Mouse (Mus musculus): ENCODE data around the gene Acsm4. TPM values are rescaled to one million over a fixed set of nuclear protein-coding genes. Genes with fewer than 3 reads are reported as not detected.

The Acsm4 gene
- not detected in 2 replicates for polyA plus RNA-seq (2014; fragmentation: Nextera tagmentation; extraction: Ambion mirVana)

- no peak within 1 kb of the TSS for H3K9ac ChIP-seq (replicated peaks; ENCODE audit: low read depth, low read length)
- no peak within 1 kb of the TSS for H3K27ac ChIP-seq (ENCODE audit: low read length)
- no peaks in the 10 kb centered on the region for H3K4me1 ChIP-seq (ENCODE audit: control insufficient read depth, insufficient read depth, low read length)
- 76% methylated on average over 5 of the region's 5 CpGs for WGBS
- ATAC-seq (ENCODE audit: insufficient number of reproducible peaks, insufficient read depth, low FRiP score, low read depth): no peak
- H3K27me3 ChIP-seq (ENCODE audit: control insufficient read depth, insufficient read depth, low read length): no peaks in the 10 kb centered on the region
- H3K4me2 ChIP-seq (replicated peaks; ENCODE audit: low read depth, low read length): no peak within 1 kb of the TSS
- no peak within 1 kb of the TSS for H3K4me3 ChIP-seq (ENCODE audit: low read depth, low read length)
- H3K36me3 ChIP-seq (ENCODE audit: control insufficient read depth, insufficient read depth, low read length): no peaks in the 10 kb centered on the region
- H3K9me3 ChIP-seq (ENCODE audit: control insufficient read depth, low read depth, low read length): no peaks in the 10 kb centered on the region
These were observed at the start of gene Acsm4 for GRCm38 (mm10) chr7:119689726-119690125. Gene Acsm4, plus strand, starts transcription at chr7:119690026.

DNA sequence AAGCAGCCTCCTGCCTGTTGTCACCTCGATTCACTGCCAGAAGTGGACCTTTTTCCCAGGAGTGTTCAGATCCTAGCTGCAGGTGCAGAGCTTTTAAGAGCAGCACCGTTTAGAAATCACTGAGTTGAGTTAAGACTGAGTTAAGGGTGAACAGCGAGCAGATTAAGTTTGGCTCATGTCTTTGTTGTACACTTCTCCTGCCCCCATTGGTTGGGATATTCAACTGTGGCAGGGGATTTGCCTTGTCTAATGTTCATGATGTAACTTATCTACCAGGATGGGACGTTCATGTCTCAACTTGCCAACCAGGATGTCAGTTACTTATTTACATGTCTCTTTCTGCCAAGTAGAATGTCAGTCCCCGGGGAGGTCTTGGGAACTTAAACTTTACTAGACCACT is 47.5 kb upstream of the Acsm4 start:
- no peak for ATAC-seq (ENCODE audit: insufficient number of reproducible peaks, insufficient read depth, low FRiP score, low read depth)
- Histone ChIP-seq H3K4me2 (replicated peaks; ENCODE audit: low read depth, low read length) (no peak overlapping the region), H3K27ac (ENCODE audit: low read length) (no peak overlapping the region), H3K4me3 (ENCODE audit: low read depth, low read length) (no peak overlapping the region), H3K27me3 (ENCODE audit: control insufficient read depth, insufficient read depth, low read length) (no peaks in the 10 kb centered on the region), H3K36me3 (ENCODE audit: control insufficient read depth, insufficient read depth, low read length) (no peaks in the 10 kb centered on the region), H3K9ac (replicated peaks; ENCODE audit: low read depth, low read length) (no peak overlapping the region), H3K9me3 (ENCODE audit: control insufficient read depth, low read depth, low read length) (no peaks in the 10 kb centered on the region), H3K4me1 (ENCODE audit: control insufficient read depth, insufficient read depth, low read length) (no peaks in the 10 kb centered on the region)
- 74% methylated on average over 5 of the region's 5 CpGs for WGBS

DNA sequence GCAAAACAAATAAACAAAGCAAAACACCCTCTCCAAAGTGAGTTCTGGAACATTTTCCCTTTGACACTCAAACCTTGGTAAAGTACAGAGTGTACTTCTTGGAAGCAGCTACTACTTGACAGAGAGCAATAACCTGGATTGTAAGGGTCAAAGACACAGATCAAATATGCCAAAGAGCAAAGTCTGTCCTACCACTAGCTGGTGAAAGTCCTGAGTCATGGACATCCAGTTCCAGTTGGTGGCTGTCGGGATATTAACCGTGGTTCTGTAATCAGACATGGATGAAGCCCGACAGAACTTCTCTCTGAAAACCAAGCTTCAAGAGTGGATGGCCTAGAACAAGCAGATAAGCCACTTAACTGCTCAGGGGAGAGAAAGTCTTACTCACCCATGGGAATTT is 21.9 kb upstream of the Acsm4 start:
- Histone ChIP-seq H3K27me3 (ENCODE audit: control insufficient read depth, insufficient read depth, low read length) (no peaks in the 10 kb centered on the region), H3K4me3 (ENCODE audit: low read depth, low read length) (no peak overlapping the region), H3K36me3 (ENCODE audit: control insufficient read depth, insufficient read depth, low read length) (no peaks in the 10 kb centered on the region), H3K4me1 (ENCODE audit: control insufficient read depth, insufficient read depth, low read length) (no peaks in the 10 kb centered on the region), H3K27ac (ENCODE audit: low read length) (no peak overlapping the region), H3K9ac (replicated peaks; ENCODE audit: low read depth, low read length) (no peak overlapping the region), H3K9me3 (ENCODE audit: control insufficient read depth, low read depth, low read length) (no peaks in the 10 kb centered on the region), H3K4me2 (replicated peaks; ENCODE audit: low read depth, low read length) (no peak overlapping the region)
- no peak for ATAC-seq (ENCODE audit: insufficient number of reproducible peaks, insufficient read depth, low FRiP score, low read depth)
- 87% methylated on average over 3 of the region's 3 CpGs for WGBS

DNA sequence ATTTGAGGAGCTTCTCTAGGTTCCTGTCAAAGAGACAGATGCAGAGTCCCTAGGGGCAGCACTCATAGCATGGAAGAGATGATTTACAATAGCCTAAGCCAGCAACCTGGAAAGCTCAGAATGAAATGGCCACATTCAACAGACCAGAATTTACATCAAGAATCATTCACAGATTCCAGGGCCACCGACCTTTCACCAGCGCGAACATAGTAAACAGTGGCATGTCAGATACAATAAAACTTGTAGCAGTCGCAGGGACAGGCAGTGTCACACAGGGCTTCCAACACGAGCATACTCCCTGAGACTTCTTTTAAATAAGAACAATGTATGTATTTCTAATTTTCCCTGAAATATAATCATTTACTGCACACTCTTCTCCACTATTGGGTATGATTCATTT is 19.4 kb upstream of the Acsm4 start:
- no peak for ATAC-seq (ENCODE audit: insufficient number of reproducible peaks, insufficient read depth, low FRiP score, low read depth)
- no peak overlapping the region for H3K9ac ChIP-seq (replicated peaks; ENCODE audit: low read depth, low read length)
- WGBS: 66% methylated on average over 5 of the region's 5 CpGs
- no peak overlapping the region for H3K4me2 ChIP-seq (replicated peaks; ENCODE audit: low read depth, low read length)
- no peaks in the 10 kb centered on the region for H3K4me1 ChIP-seq (ENCODE audit: control insufficient read depth, insufficient read depth, low read length)
- H3K9me3 ChIP-seq (ENCODE audit: control insufficient read depth, low read depth, low read length): no peaks in the 10 kb centered on the region
- no peaks in the 10 kb centered on the region for H3K36me3 ChIP-seq (ENCODE audit: control insufficient read depth, insufficient read depth, low read length)
- no peak overlapping the region for H3K4me3 ChIP-seq (ENCODE audit: low read depth, low read length)
- H3K27me3 ChIP-seq (ENCODE audit: control insufficient read depth, insufficient read depth, low read length): no peaks in the 10 kb centered on the region
- no peak overlapping the region for H3K27ac ChIP-seq (ENCODE audit: low read length)

GRCm38 (mm10) chr7:119670925-119671324 is 18.9 kb upstream of the Acsm4 start:
- no peaks in the 10 kb centered on the region for H3K27me3 ChIP-seq (ENCODE audit: control insufficient read depth, insufficient read depth, low read length)
- WGBS: 50% methylated on average over 6 of the region's 6 CpGs

GRCm38 (mm10) chr7:119673465-119673864 is 16.4 kb upstream of the Acsm4 start:
- Histone ChIP-seq H3K4me1 (ENCODE audit: control insufficient read depth, insufficient read depth, low read length) (no peaks in the 10 kb centered on the region), H3K4me2 (replicated peaks; ENCODE audit: low read depth, low read length) (no peak overlapping the region), H3K27me3 (ENCODE audit: control insufficient read depth, insufficient read depth, low read length) (no peaks in the 10 kb centered on the region), H3K9ac (replicated peaks; ENCODE audit: low read depth, low read length) (no peak overlapping the region), H3K27ac (ENCODE audit: low read length) (no peak overlapping the region), H3K4me3 (ENCODE audit: low read depth, low read length) (no peak overlapping the region), H3K9me3 (ENCODE audit: control insufficient read depth, low read depth, low read length) (no peaks in the 10 kb centered on the region), H3K36me3 (ENCODE audit: control insufficient read depth, insufficient read depth, low read length) (no peaks in the 10 kb centered on the region)
- peak; percentile 37; the same call in 1 of the 2 replicates for ATAC-seq (ENCODE audit: insufficient number of reproducible peaks, insufficient read depth, low FRiP score, low read depth)
- WGBS: 19% methylated on average over 6 of the region's 6 CpGs

More at GRCm38 (mm10) chr7:119670925-119671324, 18.9 kb upstream of the Acsm4 start:
- Histone ChIP-seq H3K36me3 (ENCODE audit: control insufficient read depth, insufficient read depth, low read length) (no peaks in the 10 kb centered on the region), H3K4me1 (ENCODE audit: control insufficient read depth, insufficient read depth, low read length) (no peaks in the 10 kb centered on the region), H3K9ac (replicated peaks; ENCODE audit: low read depth, low read length) (no peak overlapping the region), H3K27ac (ENCODE audit: low read length) (no peak overlapping the region), H3K9me3 (ENCODE audit: control insufficient read depth, low read depth, low read length) (no peaks in the 10 kb centered on the region), H3K4me2 (replicated peaks; ENCODE audit: low read depth, low read length) (no peak overlapping the region), H3K4me3 (ENCODE audit: low read depth, low read length) (no peak overlapping the region)
- no peak for ATAC-seq (ENCODE audit: insufficient number of reproducible peaks, insufficient read depth, low FRiP score, low read depth)

DNA sequence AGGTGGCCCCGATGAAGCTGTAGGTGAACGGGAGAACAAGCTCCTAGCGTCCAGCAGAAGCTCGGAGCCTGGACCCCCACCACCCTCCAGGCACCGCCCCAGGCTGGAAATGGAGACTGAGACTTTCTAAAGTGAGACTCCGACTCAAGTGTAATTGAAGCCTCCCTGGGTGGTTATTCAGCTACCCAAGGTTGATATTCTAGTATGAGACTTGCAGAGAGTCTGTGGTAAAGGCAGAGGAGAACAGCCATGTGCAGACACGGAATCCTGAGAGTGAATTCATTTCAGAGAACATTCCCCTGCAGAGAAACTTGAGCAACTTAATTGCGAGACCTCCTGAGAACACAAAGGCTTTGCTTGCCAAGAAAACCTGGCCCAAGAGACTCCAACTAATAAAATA is 9.7 kb upstream of the Acsm4 start:
- Histone ChIP-seq H3K4me2 (replicated peaks; ENCODE audit: low read depth, low read length) (no peak overlapping the region), H3K27ac (ENCODE audit: low read length) (no peak overlapping the region), H3K36me3 (ENCODE audit: control insufficient read depth, insufficient read depth, low read length) (no peaks in the 10 kb centered on the region), H3K9ac (replicated peaks; ENCODE audit: low read depth, low read length) (no peak overlapping the region), H3K4me3 (ENCODE audit: low read depth, low read length) (no peak overlapping the region), H3K27me3 (ENCODE audit: control insufficient read depth, insufficient read depth, low read length) (no peaks in the 10 kb centered on the region), H3K9me3 (ENCODE audit: control insufficient read depth, low read depth, low read length) (no peaks in the 10 kb centered on the region), H3K4me1 (ENCODE audit: control insufficient read depth, insufficient read depth, low read length) (no peaks in the 10 kb centered on the region)
- 61% methylated on average over 8 of the region's 8 CpGs for WGBS
- ATAC-seq (ENCODE audit: insufficient number of reproducible peaks, insufficient read depth, low FRiP score, low read depth): no peak

DNA sequence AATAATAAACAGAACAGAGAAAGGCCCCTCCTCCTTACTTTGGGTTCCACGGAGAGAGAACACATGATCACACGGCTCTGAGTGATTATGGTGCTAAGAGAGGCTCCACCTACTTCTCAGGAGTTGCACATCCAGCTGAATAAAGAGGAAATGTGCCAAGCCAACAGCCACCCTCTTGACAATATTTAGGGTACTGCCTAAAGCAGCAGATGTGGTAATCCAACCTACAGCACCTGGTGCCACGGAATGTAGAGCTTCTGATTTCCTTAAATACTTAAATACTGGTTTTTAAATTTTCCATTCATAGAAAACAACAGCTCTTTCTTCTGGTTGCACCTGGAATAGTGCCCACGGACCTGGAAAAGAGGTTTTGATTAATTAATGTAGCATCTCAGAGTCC is 7.1 kb upstream of the Acsm4 start:
- Histone ChIP-seq H3K27ac (ENCODE audit: low read length) (no peak overlapping the region), H3K27me3 (ENCODE audit: control insufficient read depth, insufficient read depth, low read length) (no peaks in the 10 kb centered on the region), H3K4me2 (replicated peaks; ENCODE audit: low read depth, low read length) (no peak overlapping the region), H3K9me3 (ENCODE audit: control insufficient read depth, low read depth, low read length) (no peaks in the 10 kb centered on the region), H3K4me3 (ENCODE audit: low read depth, low read length) (no peak overlapping the region), H3K9ac (replicated peaks; ENCODE audit: low read depth, low read length) (no peak overlapping the region), H3K36me3 (ENCODE audit: control insufficient read depth, insufficient read depth, low read length) (no peaks in the 10 kb centered on the region), H3K4me1 (ENCODE audit: control insufficient read depth, insufficient read depth, low read length) (no peaks in the 10 kb centered on the region)
- ATAC-seq (ENCODE audit: insufficient number of reproducible peaks, insufficient read depth, low FRiP score, low read depth): no peak
- WGBS: 59% methylated on average over 4 of the region's 4 CpGs

GRCm38 (mm10) chr7:119692302-119692701 is 2.5 kb downstream of the Acsm4 start:
- Histone ChIP-seq H3K27me3 (ENCODE audit: control insufficient read depth, insufficient read depth, low read length) (no peaks in the 10 kb centered on the region), H3K9me3 (ENCODE audit: control insufficient read depth, low read depth, low read length) (no peaks in the 10 kb centered on the region), H3K4me2 (replicated peaks; ENCODE audit: low read depth, low read length) (no peak overlapping the region), H3K9ac (replicated peaks; ENCODE audit: low read depth, low read length) (no peak overlapping the region), H3K4me3 (ENCODE audit: low read depth, low read length) (no peak overlapping the region), H3K27ac (ENCODE audit: low read length) (no peak overlapping the region), H3K36me3 (ENCODE audit: control insufficient read depth, insufficient read depth, low read length) (no peaks in the 10 kb centered on the region), H3K4me1 (ENCODE audit: control insufficient read depth, insufficient read depth, low read length) (no peaks in the 10 kb centered on the region)
- no peak for ATAC-seq (ENCODE audit: insufficient number of reproducible peaks, insufficient read depth, low FRiP score, low read depth)
- WGBS: 80% methylated on average over 4 of the region's 4 CpGs

Data from stomach, embryonic 14.5 days (tissue).